Mouse (Mus musculus): ENCODE results near the gene Hoxb6. TPM values are rescaled to one million over a fixed set of nuclear protein-coding genes. Genes with fewer than 3 reads are reported as not detected.

Gene Hoxb6
- polyA plus RNA-seq, 1 experiment from 2014 or later, result 87.2 TPM

DNA sequence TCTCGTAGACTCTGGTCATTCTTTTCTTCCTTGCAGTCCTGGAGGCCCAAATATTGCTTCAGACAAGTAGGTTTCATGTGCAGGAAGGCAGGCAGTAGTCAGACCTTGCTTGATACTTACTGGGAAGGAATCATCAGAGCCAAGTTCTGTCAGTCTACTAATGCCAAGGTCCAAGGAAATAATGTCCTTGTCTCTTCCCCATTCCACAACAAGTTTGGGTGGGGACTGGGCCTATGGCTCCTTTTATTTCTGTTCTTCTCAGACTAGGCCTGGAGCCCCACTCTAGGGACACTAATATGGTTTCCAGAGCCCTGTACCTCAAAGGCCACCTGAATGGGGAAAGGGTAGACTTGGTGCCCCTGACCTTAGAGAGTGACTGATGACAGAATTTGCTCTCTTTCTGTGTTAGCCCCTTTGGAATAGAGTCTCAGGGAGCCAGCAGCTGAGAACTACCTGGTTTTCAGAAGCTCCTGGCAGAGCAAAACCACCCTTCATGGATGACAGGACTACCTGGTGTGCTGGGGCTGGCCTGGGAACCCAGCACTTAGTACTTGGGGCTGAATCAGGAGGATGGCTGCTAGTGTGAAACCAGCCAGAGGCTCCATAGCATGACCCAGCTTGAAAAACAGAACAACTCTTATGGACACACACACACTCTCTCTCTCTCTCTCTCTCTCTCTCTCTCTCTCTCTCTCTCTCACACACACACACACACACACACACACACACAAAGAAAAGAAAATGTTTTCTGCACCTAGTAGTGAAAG, 3.6 kb upstream of the Hoxb6 start:
- DNase-seq (ENCODE audit: low spot score) (no peak), ATAC-seq (ENCODE audit: insufficient read depth, low FRiP score, low TSS enrichment) (no peak)
- H3K9ac ChIP-seq (ENCODE audit: low read length), result peak overlapping the region; percentile 100
- no peaks in the 10 kb centered on the region for H3K36me3 ChIP-seq (ENCODE audit: control insufficient read depth, insufficient read depth, low read length)
- H3K4me2 ChIP-seq (ENCODE audit: low read depth), result peak overlapping the region; percentile 100
- H3K9me3 ChIP-seq (ENCODE audit: control insufficient read depth, low read length), result no peaks in the 10 kb centered on the region
- H3K4me3 ChIP-seq (ENCODE audit: low read depth, low read length), result peak overlapping the region; percentile 96
- peaks cover 18% of the 10 kb centered on the region for H3K4me1 ChIP-seq (ENCODE audit: control insufficient read depth, insufficient read depth, low read length)
- 13% methylated on average over 1 of the region's 1 CpGs for WGBS
- H3K27me3 ChIP-seq (ENCODE audit: control insufficient read depth, insufficient read depth, low read length), result no peaks in the 10 kb centered on the region
- peak overlapping the region; percentile 100 for H3K27ac ChIP-seq (ENCODE audit: low read depth, low read length)

DNA sequence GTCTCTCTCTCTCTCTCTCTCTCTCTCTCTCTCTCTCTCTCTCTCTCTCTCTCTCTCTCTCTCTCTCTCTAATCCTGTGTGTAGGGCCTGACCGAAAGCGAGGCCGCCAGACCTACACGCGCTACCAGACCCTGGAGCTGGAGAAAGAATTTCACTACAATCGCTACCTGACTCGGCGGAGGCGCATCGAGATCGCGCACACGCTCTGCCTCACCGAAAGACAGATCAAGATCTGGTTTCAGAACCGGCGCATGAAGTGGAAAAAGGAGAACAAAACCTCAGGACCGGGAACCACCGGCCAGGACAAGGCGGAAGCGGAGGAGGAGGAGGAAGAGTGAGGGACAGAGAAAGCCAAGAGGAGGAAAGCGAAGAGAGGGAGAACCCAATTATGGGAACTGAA, 3.0 kb upstream of the Hoxb6 start:
- peak overlapping the region; percentile 100 for H3K4me2 ChIP-seq (ENCODE audit: low read depth)
- H3K36me3 ChIP-seq (ENCODE audit: control insufficient read depth, insufficient read depth, low read length), result no peaks in the 10 kb centered on the region
- peak overlapping the region; percentile 100 for H3K9ac ChIP-seq (ENCODE audit: low read length)
- no peaks in the 10 kb centered on the region for H3K9me3 ChIP-seq (ENCODE audit: control insufficient read depth, low read length)
- DNase-seq (ENCODE audit: low spot score) (no peak), ATAC-seq (ENCODE audit: insufficient read depth, low FRiP score, low TSS enrichment) (no peak)
- H3K27ac ChIP-seq (ENCODE audit: low read depth, low read length), result peak overlapping the region; percentile 100
- H3K27me3 ChIP-seq (ENCODE audit: control insufficient read depth, insufficient read depth, low read length), result no peaks in the 10 kb centered on the region
- WGBS, result 9% methylated on average over 21 of the region's 21 CpGs
- peak overlapping the region; percentile 96 for H3K4me3 ChIP-seq (ENCODE audit: low read depth, low read length)
- peaks cover 18% of the 10 kb centered on the region for H3K4me1 ChIP-seq (ENCODE audit: control insufficient read depth, insufficient read depth, low read length)

DNA sequence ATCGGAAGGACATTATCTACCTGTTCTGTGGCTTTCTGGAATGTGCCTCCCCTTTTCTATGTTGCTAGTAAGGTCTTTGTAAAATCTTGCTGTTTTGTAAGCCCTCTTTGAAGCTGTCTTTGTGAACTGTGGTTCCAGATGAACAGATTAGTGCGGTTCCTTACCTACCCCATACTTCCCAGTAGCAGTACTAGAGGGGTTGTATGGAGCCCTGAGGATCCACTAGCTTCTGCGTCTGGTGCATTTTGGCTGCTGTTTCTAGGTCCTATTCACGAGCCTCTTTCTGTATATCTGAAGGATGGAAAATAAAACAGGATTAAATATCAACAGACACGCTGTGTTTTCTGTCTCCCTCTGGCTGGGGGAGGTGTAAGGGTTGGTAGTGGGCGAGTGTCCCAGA, 2.4 kb upstream of the Hoxb6 start:
- no peaks in the 10 kb centered on the region for H3K36me3 ChIP-seq (ENCODE audit: control insufficient read depth, insufficient read depth, low read length)
- 21% methylated on average over 6 of the region's 6 CpGs for WGBS
- no peaks in the 10 kb centered on the region for H3K27me3 ChIP-seq (ENCODE audit: control insufficient read depth, insufficient read depth, low read length)
- ATAC-seq (ENCODE audit: insufficient read depth, low FRiP score, low TSS enrichment) (no peak), DNase-seq (ENCODE audit: low spot score) (no peak)
- peaks cover 18% of the 10 kb centered on the region for H3K4me1 ChIP-seq (ENCODE audit: control insufficient read depth, insufficient read depth, low read length)
- H3K4me2 ChIP-seq (ENCODE audit: low read depth), result peak overlapping the region; percentile 100
- peak overlapping the region; percentile 100 for H3K27ac ChIP-seq (ENCODE audit: low read depth, low read length)
- no peaks in the 10 kb centered on the region for H3K9me3 ChIP-seq (ENCODE audit: control insufficient read depth, low read length)
- H3K4me3 ChIP-seq (ENCODE audit: low read depth, low read length), result peak overlapping the region; percentile 96
- H3K9ac ChIP-seq (ENCODE audit: low read length), result peak overlapping the region; percentile 100

DNA sequence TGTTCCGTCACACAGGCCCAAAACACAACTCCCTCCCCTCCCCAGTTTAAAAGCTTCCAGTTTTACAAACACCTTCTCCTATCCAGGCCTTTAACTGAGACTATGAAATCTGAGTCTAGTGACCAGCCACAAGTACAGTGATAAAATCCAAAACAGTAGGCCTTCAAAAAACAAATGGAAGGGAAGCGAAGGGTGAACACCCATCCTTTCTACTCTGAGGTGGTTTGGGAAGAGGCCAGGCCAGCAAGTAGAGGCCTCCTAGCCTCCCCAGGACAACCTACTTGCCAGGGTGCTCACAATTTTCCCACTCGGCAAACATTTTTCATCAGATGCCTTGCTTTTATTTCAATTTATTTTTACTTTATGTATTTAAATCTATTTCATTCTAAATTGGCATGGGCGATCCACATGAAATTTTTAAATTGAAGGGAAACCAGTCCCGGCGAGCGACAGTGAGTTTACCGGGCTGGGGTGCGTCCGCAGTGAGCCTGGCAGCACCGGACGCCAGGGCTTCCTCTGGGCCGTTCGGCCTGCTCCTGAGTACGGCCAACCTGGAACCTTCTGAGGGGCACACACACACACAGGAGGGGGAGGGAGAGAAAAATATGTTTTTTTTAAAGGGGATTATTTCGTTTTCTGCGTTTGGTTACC, 1.4 kb upstream of the Hoxb6 start:
- peak overlapping the region; percentile 100 for H3K4me2 ChIP-seq (ENCODE audit: low read depth)
- H3K27ac ChIP-seq (ENCODE audit: low read depth, low read length), result peak overlapping the region; percentile 100
- WGBS, result 8% methylated on average over 17 of the region's 17 CpGs
- no peak for DNase-seq (ENCODE audit: low spot score)
- H3K27me3 ChIP-seq (ENCODE audit: control insufficient read depth, insufficient read depth, low read length), result no peaks in the 10 kb centered on the region
- peak overlapping the region; percentile 100 for H3K9ac ChIP-seq (ENCODE audit: low read length)
- no peaks in the 10 kb centered on the region for H3K9me3 ChIP-seq (ENCODE audit: control insufficient read depth, low read length)
- H3K36me3 ChIP-seq (ENCODE audit: control insufficient read depth, insufficient read depth, low read length), result no peaks in the 10 kb centered on the region
- no peak for ATAC-seq (ENCODE audit: insufficient read depth, low FRiP score, low TSS enrichment)
- H3K4me3 ChIP-seq (ENCODE audit: low read depth, low read length), result peak overlapping the region; percentile 96
- H3K4me1 ChIP-seq (ENCODE audit: control insufficient read depth, insufficient read depth, low read length), result peaks cover 18% of the 10 kb centered on the region

DNA sequence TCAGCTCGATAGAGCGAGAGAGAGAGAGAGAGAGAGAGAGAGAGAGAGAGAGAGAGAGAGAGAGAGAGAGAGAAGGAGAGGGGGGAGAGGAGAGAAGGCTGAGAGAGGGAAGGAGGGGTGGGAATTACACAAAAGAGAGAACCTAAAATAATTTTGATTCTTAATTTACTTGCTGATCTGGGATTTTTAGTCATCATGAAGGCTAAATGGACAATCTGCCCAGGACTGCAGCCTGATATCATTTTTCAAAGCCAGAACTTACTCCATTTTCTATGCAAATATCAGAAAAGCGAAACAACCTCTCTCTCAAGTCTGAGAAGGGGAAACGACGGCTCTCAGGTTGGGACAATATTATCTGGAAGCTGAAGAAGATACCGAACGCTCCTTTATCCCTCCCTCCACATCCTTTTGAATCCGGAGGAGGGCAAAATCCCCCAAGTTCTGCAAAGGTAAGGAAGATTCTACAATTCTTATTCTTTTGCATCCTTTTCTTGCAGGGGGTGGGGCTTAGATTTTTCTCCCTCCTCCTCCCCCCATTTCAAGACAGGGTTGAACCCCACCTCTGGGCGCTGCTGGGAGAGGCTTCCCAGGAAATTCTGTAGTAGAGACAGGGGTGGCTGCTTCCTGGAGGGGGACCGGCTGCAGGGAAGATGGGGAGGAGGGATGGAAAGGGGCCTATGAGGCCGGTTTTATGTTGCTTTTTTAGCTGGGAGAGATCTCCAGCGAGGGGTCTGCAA, 457 bp downstream of the Hoxb6 start:
- Histone ChIP-seq H3K9me3 (ENCODE audit: control insufficient read depth, low read length) (no peaks in the 10 kb centered on the region), H3K4me2 (ENCODE audit: low read depth) (peak overlapping the region; percentile 100), H3K9ac (ENCODE audit: low read length) (peak overlapping the region; percentile 100), H3K36me3 (ENCODE audit: control insufficient read depth, insufficient read depth, low read length) (no peaks in the 10 kb centered on the region), H3K27ac (ENCODE audit: low read depth, low read length) (peak overlapping the region; percentile 100), H3K27me3 (ENCODE audit: control insufficient read depth, insufficient read depth, low read length) (no peaks in the 10 kb centered on the region), H3K4me3 (ENCODE audit: low read depth, low read length) (peak overlapping the region; percentile 96), H3K4me1 (ENCODE audit: control insufficient read depth, insufficient read depth, low read length) (peaks cover 20% of the 10 kb centered on the region)
- 2% methylated on average over 12 of the region's 12 CpGs for WGBS
- DNase-seq (ENCODE audit: low spot score), result no peak
- no peak for ATAC-seq (ENCODE audit: insufficient read depth, low FRiP score, low TSS enrichment)

DNA sequence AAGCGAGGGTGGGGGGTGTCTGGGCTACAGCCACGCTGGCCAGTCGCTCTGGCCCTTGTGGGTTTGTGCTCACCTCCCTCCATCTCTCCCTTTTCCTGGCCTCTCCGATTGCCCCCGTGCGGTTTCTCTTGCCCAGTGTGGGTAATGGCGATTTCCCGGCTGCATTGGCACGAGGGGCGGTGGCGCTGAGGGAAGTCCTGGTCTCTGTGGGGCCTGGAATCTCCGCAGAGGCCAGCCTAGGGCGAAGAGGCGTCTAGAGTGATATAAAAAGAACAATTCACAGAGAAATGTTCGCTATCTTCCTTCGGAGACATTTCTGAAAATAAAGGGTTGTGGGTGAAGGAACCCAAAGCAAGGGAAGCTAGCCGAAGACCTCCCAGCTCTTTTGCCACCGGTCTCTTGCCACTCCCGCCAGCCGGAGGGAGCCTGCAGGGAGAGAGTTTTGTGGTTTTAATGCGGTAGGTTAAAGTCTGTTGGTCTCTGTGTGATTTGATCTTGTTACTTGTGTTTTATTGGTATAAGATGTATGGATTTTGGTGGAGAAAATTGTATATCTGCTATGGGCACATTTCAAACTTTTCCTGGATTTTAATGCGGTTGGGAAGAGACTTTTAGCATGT, 1.1 kb downstream of the Hoxb6 start:
- Histone ChIP-seq H3K4me2 (ENCODE audit: low read depth) (peak overlapping the region; percentile 100), H3K4me3 (ENCODE audit: low read depth, low read length) (peak overlapping the region; percentile 96), H3K27ac (ENCODE audit: low read depth, low read length) (peak overlapping the region; percentile 100), H3K4me1 (ENCODE audit: control insufficient read depth, insufficient read depth, low read length) (peaks cover 18% of the 10 kb centered on the region), H3K27me3 (ENCODE audit: control insufficient read depth, insufficient read depth, low read length) (no peaks in the 10 kb centered on the region), H3K36me3 (ENCODE audit: control insufficient read depth, insufficient read depth, low read length) (no peaks in the 10 kb centered on the region), H3K9me3 (ENCODE audit: control insufficient read depth, low read length) (no peaks in the 10 kb centered on the region), H3K9ac (ENCODE audit: low read length) (peak overlapping the region; percentile 100)
- WGBS, result under 1% methylated on average over 22 of the region's 22 CpGs
- ATAC-seq (ENCODE audit: insufficient read depth, low FRiP score, low TSS enrichment) (no peak), DNase-seq (ENCODE audit: low spot score) (no peak)

DNA sequence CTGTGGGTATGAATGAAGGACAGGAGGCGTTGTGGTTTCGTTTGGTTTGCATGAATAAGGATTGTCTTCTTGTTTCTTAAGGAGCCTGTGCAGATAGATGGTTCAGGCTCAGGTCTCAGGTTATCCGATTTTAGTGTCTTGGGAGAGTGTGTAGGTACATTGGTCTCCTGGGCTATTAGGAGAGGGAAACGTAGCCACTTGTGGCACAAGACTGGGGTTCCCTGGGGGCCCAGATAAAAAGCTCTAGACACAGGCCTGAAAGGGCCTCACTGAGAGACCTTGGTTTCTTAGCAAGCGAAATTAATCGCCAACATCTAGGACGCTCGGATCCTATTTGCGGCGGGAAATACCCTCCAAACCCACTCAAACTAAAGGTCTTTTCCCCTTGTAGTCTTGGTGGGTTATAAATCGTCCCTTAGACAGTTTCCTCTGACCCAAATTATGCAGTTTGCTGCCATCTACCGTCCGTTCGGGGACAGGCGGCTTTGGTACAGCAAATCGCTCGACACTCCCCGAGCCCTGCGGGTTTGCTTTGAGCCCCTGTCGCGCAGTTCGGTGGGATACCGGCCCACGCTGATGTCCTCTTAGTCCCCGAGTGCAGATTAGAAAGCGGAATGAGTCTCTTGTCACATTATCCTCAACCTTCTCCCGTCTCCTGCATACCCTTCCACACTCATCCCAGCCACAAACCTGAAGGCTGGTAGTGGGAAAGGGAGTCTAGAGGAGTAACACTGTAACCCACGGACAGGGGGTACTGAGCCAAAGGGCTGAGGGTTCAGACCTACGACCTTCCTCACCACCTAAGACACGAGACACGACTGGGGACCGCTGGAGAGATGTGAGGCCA, 2.2 kb downstream of the Hoxb6 start:
- under 1% methylated on average over 32 of the region's 32 CpGs for WGBS
- peak overlapping the region; percentile 100 for H3K27ac ChIP-seq (ENCODE audit: low read depth, low read length)
- H3K4me3 ChIP-seq (ENCODE audit: low read depth, low read length), result peak overlapping the region; percentile 96
- H3K9me3 ChIP-seq (ENCODE audit: control insufficient read depth, low read length), result no peaks in the 10 kb centered on the region
- 0 out of 2 replicates have a peak, but pooled peaks have one; percentile 11 for ATAC-seq (ENCODE audit: insufficient read depth, low FRiP score, low TSS enrichment)
- peak overlapping the region; percentile 100 for H3K4me2 ChIP-seq (ENCODE audit: low read depth)
- H3K4me1 ChIP-seq (ENCODE audit: control insufficient read depth, insufficient read depth, low read length), result peaks cover 13% of the 10 kb centered on the region
- no peaks in the 10 kb centered on the region for H3K36me3 ChIP-seq (ENCODE audit: control insufficient read depth, insufficient read depth, low read length)
- H3K9ac ChIP-seq (ENCODE audit: low read length), result peak overlapping the region; percentile 100
- H3K27me3 ChIP-seq (ENCODE audit: control insufficient read depth, insufficient read depth, low read length), result no peaks in the 10 kb centered on the region
- peak; percentile 91 for DNase-seq (ENCODE audit: low spot score)

Data from neural tube, embryonic 11.5 days (tissue).